Mouse (Mus musculus): ENCODE measurements around the gene Vcam1. TPM values are rescaled to one million over a fixed set of nuclear protein-coding genes. Genes with fewer than 3 reads are reported as not detected.

Gene Vcam1
- polyA plus RNA-seq, 1 experiment from 2014 or later = 106 TPM

DNA sequence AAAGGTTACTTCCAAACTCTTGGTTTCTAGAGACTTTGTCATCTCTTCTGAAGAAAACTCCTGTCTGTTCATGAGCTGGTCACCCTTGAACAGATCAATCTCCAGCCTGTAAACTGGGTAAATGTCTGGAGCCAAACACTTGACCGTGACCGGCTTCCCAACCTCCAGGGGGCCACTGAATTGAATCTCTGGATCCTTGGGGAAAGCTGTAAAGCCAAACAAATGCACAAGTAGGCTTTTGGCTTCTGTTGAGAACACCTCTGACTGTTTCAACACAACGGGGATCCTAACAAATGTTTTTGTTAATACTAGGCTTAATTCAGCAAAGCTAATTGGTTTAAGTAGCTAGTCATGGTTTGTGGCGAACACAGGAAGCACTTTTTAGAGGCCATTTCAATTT lies 3.4 kb downstream of the Vcam1 start:
- Histone ChIP-seq H3K4me2 (peak overlapping the region; percentile 48), H3K9ac (no peak overlapping the region), H3K4me1 (peaks cover 15% of the 10 kb centered on the region; the same call in 1 of the 2 replicates), H3K9me3 (no peaks in the 10 kb centered on the region), H3K36me3 (peaks cover 7% of the 10 kb centered on the region; the same call in 1 of the 2 replicates), H3K27me3 (no peaks in the 10 kb centered on the region), H3K4me3 (peak overlapping the region; percentile 43), H3K27ac (no peak overlapping the region)
- WGBS = 47% methylated on average over 4 of the region's 4 CpGs
- no peak for ATAC-seq (ENCODE audit: borderline replicate concordance, extremely low read depth, low FRiP score, low TSS enrichment)

DNA sequence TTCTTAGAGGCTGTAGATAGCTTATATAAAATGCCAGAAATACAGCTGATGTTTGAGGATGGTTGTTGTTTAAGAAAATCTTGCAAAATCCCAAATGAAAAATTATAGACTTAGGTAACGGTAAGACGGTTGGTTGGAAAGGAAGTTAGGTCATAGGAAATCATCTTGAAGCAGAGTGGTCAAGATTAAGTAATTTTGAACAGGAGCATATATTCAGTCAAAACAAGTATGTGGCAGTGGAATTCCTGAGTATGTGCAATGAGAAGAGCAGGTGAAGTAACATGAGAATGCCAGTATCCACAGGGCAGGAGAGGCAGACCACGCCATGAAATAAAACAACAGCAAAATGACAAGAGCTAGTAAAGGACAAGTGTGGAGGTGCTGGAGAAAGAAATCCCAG lies 5.7 kb downstream of the Vcam1 start:
- Histone ChIP-seq H3K27me3 (no peaks in the 10 kb centered on the region), H3K4me3 (no peak overlapping the region), H3K4me2 (no peak overlapping the region), H3K4me1 (peaks cover 15% of the 10 kb centered on the region; the same call in 1 of the 2 replicates), H3K9ac (no peak overlapping the region), H3K9me3 (no peaks in the 10 kb centered on the region), H3K36me3 (peaks cover 7% of the 10 kb centered on the region; the same call in 1 of the 2 replicates), H3K27ac (no peak overlapping the region)
- no peak for ATAC-seq (ENCODE audit: borderline replicate concordance, extremely low read depth, low FRiP score, low TSS enrichment)
- 86% methylated on average over 3 of the region's 3 CpGs for WGBS

DNA sequence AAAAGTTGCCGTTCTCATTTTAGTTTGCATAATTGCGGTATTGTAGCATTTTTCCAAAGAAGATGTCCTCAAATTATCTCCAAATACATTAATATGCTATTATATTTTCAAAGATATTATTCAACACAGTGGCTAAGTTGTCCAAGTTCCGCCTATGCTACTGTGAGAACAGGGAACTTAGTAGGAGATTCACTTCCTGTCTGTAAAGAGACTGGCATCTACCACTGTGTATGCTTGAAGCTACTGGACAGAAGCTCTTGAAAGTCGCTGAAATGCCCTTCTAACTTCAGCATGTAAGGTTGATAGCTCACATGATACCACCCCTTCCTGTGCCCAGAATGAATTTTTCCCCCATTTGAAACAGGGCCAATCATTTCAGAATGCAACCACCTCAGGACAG lies 6.8 kb downstream of the Vcam1 start:
- Histone ChIP-seq H3K27me3 (no peaks in the 10 kb centered on the region), H3K4me2 (no peak overlapping the region), H3K27ac (0 out of 2 replicates have a peak overlapping the region, but pooled peaks have one; percentile 3), H3K4me1 (peaks cover 15% of the 10 kb centered on the region; the same call in 1 of the 2 replicates), H3K9ac (no peak overlapping the region), H3K4me3 (no peak overlapping the region), H3K9me3 (no peaks in the 10 kb centered on the region), H3K36me3 (peaks cover 7% of the 10 kb centered on the region; the same call in 1 of the 2 replicates)
- WGBS = 68% methylated on average over 4 of the region's 4 CpGs
- no peak for ATAC-seq (ENCODE audit: borderline replicate concordance, extremely low read depth, low FRiP score, low TSS enrichment)

DNA sequence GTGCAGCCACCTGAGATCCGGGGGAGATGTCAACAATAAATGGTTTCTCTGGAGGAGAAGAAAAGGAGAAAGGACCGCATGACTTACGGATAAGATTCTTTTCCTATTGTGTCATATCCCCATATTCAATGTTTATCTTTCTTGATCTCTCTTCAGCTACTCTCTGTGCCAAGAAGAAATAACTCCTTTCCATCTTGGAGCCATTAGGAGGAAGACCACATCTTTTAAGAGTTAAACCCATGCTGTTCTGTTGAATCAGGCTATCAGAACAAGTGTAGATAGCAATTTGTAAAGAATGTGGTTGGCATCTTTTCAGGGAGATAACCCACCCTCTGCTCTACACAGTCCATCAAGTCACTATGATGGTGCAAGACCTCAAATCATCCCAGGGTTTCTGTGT lies 8.5 kb downstream of the Vcam1 start:
- Histone ChIP-seq H3K4me1 (peaks cover 11% of the 10 kb centered on the region; the same call in 1 of the 2 replicates), H3K36me3 (peaks cover 16% of the 10 kb centered on the region), H3K4me2 (no peak overlapping the region), H3K9ac (no peak overlapping the region), H3K4me3 (no peak overlapping the region), H3K27me3 (no peaks in the 10 kb centered on the region), H3K9me3 (no peaks in the 10 kb centered on the region), H3K27ac (no peak overlapping the region)
- 64% methylated on average over 3 of the region's 3 CpGs for WGBS
- ATAC-seq (ENCODE audit: borderline replicate concordance, extremely low read depth, low FRiP score, low TSS enrichment) = no peak

DNA sequence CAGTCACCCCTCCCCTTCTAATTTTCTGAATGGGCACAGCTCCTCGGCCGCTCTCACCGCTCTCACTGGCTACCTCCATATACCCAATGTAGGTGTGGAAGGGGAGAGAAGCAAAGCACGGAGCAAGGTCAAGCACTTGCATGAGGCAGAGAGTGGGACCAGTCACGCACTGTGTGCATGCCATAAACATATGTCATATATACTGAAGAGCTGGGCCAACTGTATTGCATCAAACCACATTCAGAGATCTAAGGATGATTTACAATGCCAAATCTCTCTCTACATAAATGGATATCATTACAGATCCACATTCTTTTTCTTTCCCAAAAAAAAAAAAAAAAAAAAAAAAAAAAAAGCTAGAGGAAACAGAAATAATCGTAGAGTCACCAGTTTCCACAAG lies 9.1 kb downstream of the Vcam1 start:
- ATAC-seq (ENCODE audit: borderline replicate concordance, extremely low read depth, low FRiP score, low TSS enrichment) = no peak
- Histone ChIP-seq H3K4me3 (no peak overlapping the region), H3K4me2 (no peak overlapping the region), H3K9ac (no peak overlapping the region), H3K27ac (no peak overlapping the region), H3K4me1 (0 out of 2 replicates have a peak, but pooled peaks cover 7% of the 10 kb centered on the region), H3K36me3 (peaks cover 18% of the 10 kb centered on the region), H3K9me3 (no peaks in the 10 kb centered on the region), H3K27me3 (no peaks in the 10 kb centered on the region)
- 80% methylated on average over 6 of the region's 6 CpGs for WGBS

DNA sequence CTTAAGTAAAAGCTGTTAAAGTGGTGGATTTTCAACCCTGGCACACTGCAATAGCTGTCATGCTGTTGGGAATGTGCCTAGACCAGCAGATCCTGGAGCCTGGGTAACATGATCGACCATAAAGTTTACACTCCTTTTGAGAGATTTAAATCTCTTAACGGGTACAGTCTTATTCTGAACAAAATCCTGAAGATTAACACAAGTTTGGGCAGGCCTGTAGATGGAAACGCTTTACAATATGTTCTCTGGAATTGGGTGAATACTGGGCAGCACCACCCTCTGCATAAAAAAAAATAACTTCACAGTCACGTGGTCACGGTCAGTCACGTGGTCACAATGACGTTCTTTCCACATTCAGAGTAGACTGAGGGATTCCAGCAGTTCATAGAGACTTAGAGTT lies 10.3 kb downstream of the Vcam1 start:
- H3K27me3 ChIP-seq = no peaks in the 10 kb centered on the region
- H3K9me3 ChIP-seq = no peaks in the 10 kb centered on the region
- H3K36me3 ChIP-seq = peaks cover 14% of the 10 kb centered on the region
- H3K4me2 ChIP-seq = no peak overlapping the region
- H3K9ac ChIP-seq = no peak overlapping the region
- H3K4me3 ChIP-seq = no peak overlapping the region
- no peak overlapping the region for H3K27ac ChIP-seq
- 79% methylated on average over 7 of the region's 7 CpGs for WGBS
- peaks cover 16% of the 10 kb centered on the region for H3K4me1 ChIP-seq
- ATAC-seq (ENCODE audit: borderline replicate concordance, extremely low read depth, low FRiP score, low TSS enrichment) = no peak

DNA sequence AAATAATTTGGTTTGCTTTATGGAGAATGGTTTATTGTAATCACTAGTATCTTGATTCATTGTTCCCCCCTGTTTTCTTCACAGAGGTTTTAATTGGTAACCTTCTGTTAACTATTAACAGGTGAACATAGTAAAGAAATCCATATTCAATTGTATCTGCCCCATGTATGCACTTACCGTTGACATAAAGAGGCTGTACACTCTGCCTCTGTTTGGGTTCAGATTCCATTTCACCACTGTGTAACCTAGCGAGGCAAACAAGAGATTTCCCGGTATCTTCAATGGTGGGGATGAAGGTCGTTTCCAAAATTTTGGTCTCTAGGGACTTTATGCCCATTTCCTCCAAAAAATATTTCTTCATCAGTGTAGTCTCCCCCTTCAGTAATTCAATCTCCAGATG lies 12.4 kb downstream of the Vcam1 start:
- ATAC-seq (ENCODE audit: borderline replicate concordance, extremely low read depth, low FRiP score, low TSS enrichment) = no peak
- WGBS = 67% methylated on average over 4 of the region's 4 CpGs

DNA sequence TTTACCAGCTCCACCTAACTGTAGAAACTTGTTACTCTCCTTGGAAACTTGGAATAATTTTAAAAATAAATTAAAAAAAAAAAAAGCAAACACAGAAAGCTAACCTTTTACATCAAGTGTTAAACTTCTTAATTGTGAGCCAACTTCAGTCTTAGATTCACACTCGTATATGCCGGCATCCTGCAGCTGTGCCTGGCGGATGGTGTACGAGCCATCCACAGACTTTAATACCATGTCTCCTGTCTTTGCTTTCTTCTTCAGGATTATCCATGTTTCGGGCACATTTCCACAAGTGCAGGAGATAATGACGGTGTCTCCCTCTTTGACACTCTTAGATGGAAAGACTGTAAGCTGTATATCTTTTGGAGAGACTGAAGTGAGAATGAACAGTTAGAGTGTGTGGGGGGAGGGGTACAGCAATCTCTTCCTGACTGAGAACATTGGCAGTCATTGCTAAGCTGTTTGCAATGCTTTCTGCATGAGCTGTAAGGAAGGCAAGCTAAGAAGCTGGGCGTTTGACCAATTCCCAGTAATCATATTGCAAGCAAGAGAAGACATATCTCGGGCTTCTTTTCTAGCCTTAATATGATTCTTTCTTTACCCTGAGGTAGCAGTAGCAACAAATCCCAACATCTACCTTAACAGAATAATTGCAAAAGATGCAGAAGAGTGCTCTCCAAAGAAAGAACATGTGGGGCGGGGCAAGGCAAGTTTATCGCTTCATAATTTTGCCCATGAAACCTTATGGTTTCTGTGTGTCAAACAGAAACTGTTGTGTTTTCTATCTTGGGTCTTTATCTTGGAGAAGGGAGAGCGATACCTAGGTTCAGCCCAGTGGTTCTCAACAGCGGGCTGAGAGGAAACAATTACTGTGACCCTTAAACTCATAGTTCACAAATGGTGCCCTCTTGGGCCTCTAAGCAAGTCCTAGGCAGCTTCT lies 15.0 kb downstream of the Vcam1 start:
- WGBS = 54% methylated on average over 12 of the region's 12 CpGs
- Histone ChIP-seq H3K4me3 (no peak overlapping the region), H3K27ac (peak overlapping the region; percentile 39), H3K9ac (no peak overlapping the region), H3K4me1 (peaks cover 19% of the 10 kb centered on the region), H3K4me2 (peak overlapping the region; percentile 8; the same call in 1 of the 2 replicates), H3K36me3 (peaks cover 13% of the 10 kb centered on the region), H3K9me3 (no peaks in the 10 kb centered on the region), H3K27me3 (no peaks in the 10 kb centered on the region)
- ATAC-seq (ENCODE audit: borderline replicate concordance, extremely low read depth, low FRiP score, low TSS enrichment) = peak; percentile 74; the same call in 1 of the 2 replicates

More for the DNA sequence above, 12.4 kb downstream of the Vcam1 start:
- Histone ChIP-seq H3K27ac (no peak overlapping the region), H3K4me3 (no peak overlapping the region), H3K27me3 (no peaks in the 10 kb centered on the region), H3K9me3 (no peaks in the 10 kb centered on the region), H3K4me1 (peaks cover 24% of the 10 kb centered on the region), H3K9ac (no peak overlapping the region), H3K36me3 (peaks cover 11% of the 10 kb centered on the region), H3K4me2 (no peak overlapping the region)

DNA sequence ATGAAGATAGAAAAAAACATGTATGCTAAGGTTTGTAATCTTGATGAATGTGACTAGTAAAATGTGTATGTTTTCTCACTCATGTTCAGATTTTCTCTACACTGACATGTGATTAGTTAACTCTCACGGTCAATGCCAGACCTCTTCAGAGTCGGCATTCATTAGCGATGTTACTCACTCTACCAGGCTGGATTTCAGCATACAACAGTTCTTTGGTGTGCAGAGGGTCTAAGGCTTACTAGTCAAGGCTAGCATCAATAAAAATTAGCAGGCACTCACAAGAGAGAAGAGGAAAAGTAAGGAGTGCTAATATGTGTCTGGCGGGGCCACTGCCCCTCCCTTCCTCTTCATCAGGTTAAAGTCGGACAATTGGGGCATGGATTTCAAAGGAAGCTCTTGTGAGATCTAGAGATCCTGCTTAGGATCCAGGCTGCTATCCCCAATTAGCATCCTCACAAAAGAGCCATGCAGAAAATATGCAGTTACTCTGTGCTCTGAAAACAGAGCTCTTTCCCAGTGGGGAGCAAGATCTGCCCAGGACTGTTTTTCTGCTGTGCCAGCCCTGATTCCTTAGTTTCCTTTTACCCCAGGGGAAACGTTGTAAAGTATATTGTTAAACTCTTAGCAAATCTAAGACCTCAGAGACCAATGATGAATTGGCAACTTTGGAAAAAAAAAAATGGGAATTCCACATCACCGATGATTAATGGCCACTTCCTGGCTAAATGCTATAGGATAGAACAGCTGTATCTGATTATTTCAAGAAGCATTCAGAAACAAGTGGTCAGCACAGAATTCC lies 15.8 kb downstream of the Vcam1 start:
- peaks cover 19% of the 10 kb centered on the region for H3K4me1 ChIP-seq
- H3K4me2 ChIP-seq = no peak overlapping the region
- 0 out of 2 replicates have a peak overlapping the region, but pooled peaks have one; percentile 1 for H3K27ac ChIP-seq
- H3K9ac ChIP-seq = no peak overlapping the region
- no peaks in the 10 kb centered on the region for H3K27me3 ChIP-seq
- no peak overlapping the region for H3K4me3 ChIP-seq
- 42% methylated on average over 7 of the region's 7 CpGs for WGBS
- peaks cover 15% of the 10 kb centered on the region for H3K36me3 ChIP-seq
- ATAC-seq (ENCODE audit: borderline replicate concordance, extremely low read depth, low FRiP score, low TSS enrichment) = no peak
- H3K9me3 ChIP-seq = no peaks in the 10 kb centered on the region

DNA sequence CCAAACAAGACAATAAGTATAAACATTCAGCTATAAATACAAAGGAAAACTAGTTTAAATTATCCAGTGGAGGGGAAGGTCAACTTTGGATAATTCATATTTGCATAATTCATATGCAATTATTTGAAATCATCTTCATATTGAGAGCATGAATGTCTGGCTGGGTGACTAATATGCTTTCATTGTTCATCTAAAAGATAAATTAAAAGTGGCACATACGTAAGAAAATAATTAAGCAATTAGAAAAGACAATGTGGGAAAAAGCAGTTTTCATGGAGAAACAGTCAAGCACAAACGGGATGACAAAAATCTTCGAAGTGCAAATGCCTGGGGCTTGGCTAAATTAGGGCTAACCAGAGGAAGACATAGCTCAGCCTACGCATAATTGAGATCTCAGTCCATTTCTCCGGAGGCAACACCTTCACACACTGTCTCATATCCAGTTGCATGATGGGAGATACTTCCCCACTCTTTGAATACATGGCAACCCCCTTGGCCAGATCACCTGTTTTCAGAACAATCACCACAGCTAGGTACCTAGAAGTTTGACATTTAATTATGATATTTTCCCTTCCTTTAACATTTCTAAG lies 16.6 kb downstream of the Vcam1 start:
- 88% methylated on average over 5 of the region's 5 CpGs for WGBS
- Histone ChIP-seq H3K4me3 (no peak overlapping the region), H3K36me3 (peaks cover 15% of the 10 kb centered on the region), H3K27ac (no peak overlapping the region), H3K9ac (no peak overlapping the region), H3K27me3 (no peaks in the 10 kb centered on the region), H3K4me1 (peaks cover 19% of the 10 kb centered on the region), H3K4me2 (no peak overlapping the region), H3K9me3 (no peaks in the 10 kb centered on the region)
- ATAC-seq (ENCODE audit: borderline replicate concordance, extremely low read depth, low FRiP score, low TSS enrichment) = no peak

DNA sequence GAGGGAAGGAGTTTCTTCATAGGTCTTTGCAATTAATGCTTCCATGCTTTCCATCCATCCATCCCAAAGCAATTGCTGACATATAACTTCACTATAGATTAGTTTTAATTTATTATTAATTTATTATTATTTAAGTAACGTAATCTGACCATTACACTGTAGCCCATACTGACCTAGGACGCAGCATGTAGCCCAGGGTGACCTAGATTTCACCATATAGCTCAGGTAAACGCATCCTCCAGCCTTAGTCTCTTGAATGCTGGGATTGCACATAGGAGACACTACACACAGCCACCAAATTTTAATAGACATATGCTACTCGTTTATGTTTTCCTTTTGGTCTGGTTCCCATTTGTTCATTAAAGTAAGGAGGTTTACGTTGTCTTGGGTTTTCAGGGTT lies 23.8 kb downstream of the Vcam1 start:
- H3K9me3 ChIP-seq = no peaks in the 10 kb centered on the region
- no peak overlapping the region for H3K9ac ChIP-seq
- H3K27ac ChIP-seq = no peak overlapping the region
- H3K36me3 ChIP-seq = peaks cover 4% of the 10 kb centered on the region; the same call in 1 of the 2 replicates
- ATAC-seq (ENCODE audit: borderline replicate concordance, extremely low read depth, low FRiP score, low TSS enrichment) = no peak
- H3K4me2 ChIP-seq = no peak overlapping the region
- H3K4me1 ChIP-seq = peaks cover 12% of the 10 kb centered on the region; the same call in 1 of the 2 replicates
- 80% methylated on average over 5 of the region's 5 CpGs for WGBS
- no peak overlapping the region for H3K4me3 ChIP-seq
- H3K27me3 ChIP-seq = no peaks in the 10 kb centered on the region
